ENCODE assay signal across 9 mouse cellular contexts in genomic region chr10:4053278-4054061, GRCm38 (mm10).
A peak's percentile ranks its signal among the peaks of the same experiment; 100 is the strongest.
DNase-seq lines count a peak whose midpoint lies in the region; ATAC-seq lines count a peak whose summit lies in the region.
"Had no signal": no experiment of that assay in that cellular context is flagged by ENCODE, and none has a peak within 500 bp of the region (broad histone marks: within the 10 kb centered on the region; RNA-seq: fewer than 3 reads in every experiment).

No protein-coding gene starts in this region.

- H3K9me3 ChIP-seq in midbrain, embryonic 14.5 days (ENCODE audit: control insufficient read depth, low read length): no peaks in the 10 kb centered on the region
- no peaks in the 10 kb centered on the region for H3K9me3 ChIP-seq in midbrain, embryonic 13.5 days
- no peaks in the 10 kb centered on the region for H3K9me3 ChIP-seq in neural tube, embryonic 13.5 days
- H3K9me3 ChIP-seq: embryonic facial prominence, embryonic 13.5 days had no signal

- peak; percentile 46; the same call in 1 of the 2 replicates for ATAC-seq in midbrain, embryonic 14.5 days (ENCODE audit: low FRiP score, low TSS enrichment)
- no peak for ATAC-seq in midbrain, embryonic 13.5 days
- ATAC-seq in neural tube, embryonic 13.5 days (ENCODE audit: low read depth): no peak
- ATAC-seq: Patski had no signal

- H3K9ac ChIP-seq in midbrain, embryonic 14.5 days (replicated peaks; ENCODE audit: low read length): no peak overlapping the region
- no peak overlapping the region for H3K9ac ChIP-seq in midbrain, embryonic 13.5 days (replicated peaks)
- H3K9ac ChIP-seq in neural tube, embryonic 13.5 days: no peak overlapping the region
- H3K9ac ChIP-seq: embryonic facial prominence, embryonic 13.5 days had no signal

- no peaks in the 10 kb centered on the region for H3K36me3 ChIP-seq in midbrain, embryonic 14.5 days (ENCODE audit: control insufficient read depth, insufficient read depth, low read length)
- no peaks in the 10 kb centered on the region for H3K36me3 ChIP-seq in midbrain, embryonic 13.5 days
- no peaks in the 10 kb centered on the region for H3K36me3 ChIP-seq in neural tube, embryonic 13.5 days
- H3K36me3 ChIP-seq: embryonic facial prominence, embryonic 13.5 days had no signal

- H3K27me3 ChIP-seq in midbrain, embryonic 14.5 days (ENCODE audit: control insufficient read depth, insufficient read depth, low read length): no peaks in the 10 kb centered on the region
- H3K27me3 ChIP-seq in midbrain, embryonic 13.5 days: no peaks in the 10 kb centered on the region
- H3K27me3 ChIP-seq in neural tube, embryonic 13.5 days: no peaks in the 10 kb centered on the region
- H3K27me3 ChIP-seq: embryonic facial prominence, embryonic 13.5 days; Patski had no signal

- H3K4me1 ChIP-seq in midbrain, embryonic 14.5 days (ENCODE audit: control insufficient read depth, insufficient read depth, low read length): no peaks in the 10 kb centered on the region
- H3K4me1 ChIP-seq in midbrain, embryonic 13.5 days (replicated peaks): peaks cover 3% of the 10 kb centered on the region; the same call in 1 of the 2 replicates
- 0 out of 2 replicates have a peak, but pooled peaks cover 8% of the 10 kb centered on the region for H3K4me1 ChIP-seq in neural tube, embryonic 13.5 days (replicated peaks)
- H3K4me1 ChIP-seq: embryonic facial prominence, embryonic 13.5 days had no signal

- peak; percentile 6 for DNase-seq in midbrain, embryonic 14.5 days
- DNase-seq in cerebellum, postnatal 14 days: peak; percentile 87 to 92
- peak; percentile 64 for DNase-seq in kidney, adult 11 months
- DNase-seq in right cerebral cortex, adult 2 months (ENCODE audit: low spot score in 2 of 2): no peak
- DNase-seq in thymus, adult 18-20 months: no peak

- 82% methylated on average over 19 of the region's 19 CpGs for WGBS in midbrain, embryonic 14.5 days
- 80% methylated on average over 19 of the region's 19 CpGs for WGBS in midbrain, embryonic 13.5 days
- WGBS in neural tube, embryonic 13.5 days: 76% methylated on average over 19 of the region's 19 CpGs

- H3K27ac ChIP-seq in midbrain, embryonic 14.5 days (replicated peaks; ENCODE audit: low read depth, low read length): no peak overlapping the region
- no peak overlapping the region for H3K27ac ChIP-seq in midbrain, embryonic 13.5 days
- 0 out of 2 replicates have a peak overlapping the region, but pooled peaks have one; percentile 28 for H3K27ac ChIP-seq in neural tube, embryonic 13.5 days (replicated peaks)
- H3K27ac ChIP-seq: embryonic facial prominence, embryonic 13.5 days had no signal

- no peak overlapping the region for H3K4me3 ChIP-seq in midbrain, embryonic 14.5 days (replicated peaks; ENCODE audit: low read depth, low read length)
- H3K4me3 ChIP-seq in midbrain, embryonic 13.5 days (replicated peaks): no peak overlapping the region
- H3K4me3 ChIP-seq in neural tube, embryonic 13.5 days: no peak overlapping the region
- H3K4me3 ChIP-seq: embryonic facial prominence, embryonic 13.5 days had no signal

- H3K4me2 ChIP-seq in midbrain, embryonic 14.5 days (ENCODE audit: low read length): no peak overlapping the region
- H3K4me2 ChIP-seq in midbrain, embryonic 13.5 days (replicated peaks): no peak overlapping the region
- H3K4me2 ChIP-seq in neural tube, embryonic 13.5 days: no peak overlapping the region
- H3K4me2 ChIP-seq: embryonic facial prominence, embryonic 13.5 days had no signal

Comparison
In these comparisons a context has a peak if more than half of its experiments do, and no peak if none do; other contexts are left out.
1. DNase-seq: peak in midbrain, embryonic 14.5 days (single experiment), cerebellum, postnatal 14 days (2 of 2) and kidney, adult 11 months (single experiment); none in right cerebral cortex, adult 2 months (0 of 2) and thymus, adult 18-20 months (0 of 2).